Mouse (Mus musculus) gonadal fat pad, adult 2 months (tissue): ENCODE measurements around the gene Ergic1. TPM values are rescaled to one million over a fixed set of nuclear protein-coding genes. Genes with fewer than 3 reads are reported as not detected.

Experiments used
- DNase-seq: peaks from one replicate; pipeline ENCODE4 v3.0.0-alpha.2; 2012; ENCODE audit warnings: low read depth
- polyA plus RNA-seq: library from polyadenylated mRNA; depleted of rRNA; stranded (reverse); fragments of >200 nt; gene quantifications from 2 replicates; pipeline ENCODE4 v1.2.3, GENCODE M21; 2012; rRNA removed

Gene Ergic1
- polyA plus RNA-seq = 298 and 337 TPM in 2 replicates

DNA sequence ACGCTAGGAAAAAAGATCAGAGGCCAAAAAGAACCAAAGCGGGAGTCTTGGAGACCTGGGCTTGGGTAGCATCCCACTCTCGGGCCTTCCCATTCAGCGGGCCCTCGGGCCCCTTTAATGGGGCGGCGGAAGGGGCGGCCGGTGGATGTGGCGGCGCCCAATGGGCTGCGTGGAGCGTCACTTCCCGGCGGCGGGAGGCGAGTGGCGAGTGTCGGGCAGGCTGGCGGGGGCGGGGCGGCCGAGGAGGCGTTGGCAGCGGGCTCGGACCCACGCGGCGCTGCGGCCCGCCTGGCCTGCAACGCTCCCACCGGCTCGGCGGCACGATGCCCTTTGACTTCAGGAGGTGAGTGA is at the start of gene Ergic1:
Ergic1 (plus strand) TSS at position 200 of the 351 bp plus-strand sequence.
- DNase-seq = no peak

DNA sequence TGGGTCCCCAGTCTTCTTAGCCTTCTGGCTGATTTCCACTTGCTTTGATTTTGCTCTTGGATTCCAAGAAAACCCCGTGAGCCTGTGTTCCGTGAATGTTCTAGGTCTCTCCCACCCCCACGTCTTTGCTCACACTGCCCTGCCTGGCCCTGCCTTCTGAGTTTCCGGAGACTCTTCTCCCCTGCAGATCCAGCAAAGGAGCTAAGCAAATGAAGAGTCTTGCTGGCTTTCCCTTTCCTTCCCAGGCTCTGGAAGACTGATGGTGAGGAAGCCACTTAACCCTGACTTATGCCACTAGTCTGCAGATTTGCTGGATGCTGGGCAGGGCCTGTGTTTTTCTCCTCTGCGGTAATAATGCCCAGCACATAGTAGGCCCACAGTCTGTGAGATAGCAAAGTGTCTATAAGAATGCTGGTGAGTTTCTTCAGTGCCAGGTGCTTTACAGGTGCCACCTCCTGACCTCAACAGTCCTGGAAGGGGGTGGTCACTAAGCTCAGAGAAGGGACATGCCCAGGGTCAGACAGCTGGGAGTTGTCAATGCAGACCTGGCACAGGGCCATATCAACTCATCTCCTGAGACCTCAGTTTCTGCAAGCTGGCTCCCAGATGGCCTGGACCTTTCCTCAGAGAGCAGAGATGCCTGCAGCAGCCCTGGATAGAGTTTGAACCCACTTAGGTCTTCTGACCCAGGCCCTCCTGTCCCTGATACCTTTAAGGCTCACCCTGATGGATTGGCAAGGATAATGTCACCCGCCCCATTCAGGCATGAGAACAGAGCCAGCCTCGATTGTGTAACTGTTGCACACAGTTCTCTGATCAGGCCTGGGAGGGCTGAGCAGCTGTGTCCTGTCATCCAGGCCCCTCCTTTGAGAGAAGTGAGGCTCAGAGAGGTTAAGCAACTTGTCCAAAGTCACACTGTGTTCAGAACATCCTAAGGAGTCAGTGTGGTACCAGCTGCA is 49.2 kb upstream of the Ergic1 start:
- no peak for DNase-seq

- DNase-seq = no peak
Observed at GRCm38 (mm10) chr17:26512961-26513360, 48.3 kb upstream of the Ergic1 start.

- DNase-seq = no peak
Observed at GRCm38 (mm10) chr17:26513459-26514290, 47.6 kb upstream of the Ergic1 start.

DNA sequence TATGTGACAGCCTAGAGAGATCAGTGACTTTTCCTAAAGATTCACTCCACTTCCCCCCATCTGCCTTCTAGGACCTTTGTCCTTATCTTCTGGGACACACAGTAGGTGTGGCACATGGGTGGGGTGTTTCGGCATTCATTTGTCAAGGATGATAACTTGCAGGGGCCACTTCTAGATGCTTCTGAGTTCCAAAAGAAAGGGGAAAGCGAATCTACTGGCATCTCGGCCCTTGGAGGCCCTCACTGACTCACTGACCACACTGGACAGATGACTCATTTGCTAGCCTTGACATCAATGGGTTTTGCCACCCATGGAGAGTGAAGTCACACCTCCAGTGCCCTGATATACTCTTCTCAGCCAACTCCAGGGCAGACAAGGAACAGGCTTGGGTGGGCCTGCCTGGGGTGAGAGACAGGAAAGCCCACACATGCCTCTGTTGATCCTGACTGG is 46.7 kb upstream of the Ergic1 start:
- DNase-seq = no peak

DNA sequence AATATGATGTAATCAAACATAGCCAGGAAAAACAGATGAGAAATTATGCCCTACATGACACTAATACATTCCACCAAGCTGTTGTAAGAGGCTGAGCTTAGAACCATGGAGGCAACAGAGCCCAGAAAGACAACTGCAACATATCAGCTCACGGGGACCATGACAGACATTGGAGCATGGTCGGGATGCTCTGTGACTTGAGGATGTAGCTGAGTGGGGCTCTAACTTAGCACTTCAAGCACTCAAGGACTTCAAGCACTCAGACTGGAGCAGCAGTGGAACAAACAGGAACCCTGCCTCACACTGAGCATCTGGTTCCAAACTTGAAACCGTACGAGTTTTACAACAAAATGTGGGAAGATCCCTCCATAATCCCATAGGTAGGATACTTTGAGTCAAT is 45.6 kb upstream of the Ergic1 start:
- DNase-seq = no peak

DNA sequence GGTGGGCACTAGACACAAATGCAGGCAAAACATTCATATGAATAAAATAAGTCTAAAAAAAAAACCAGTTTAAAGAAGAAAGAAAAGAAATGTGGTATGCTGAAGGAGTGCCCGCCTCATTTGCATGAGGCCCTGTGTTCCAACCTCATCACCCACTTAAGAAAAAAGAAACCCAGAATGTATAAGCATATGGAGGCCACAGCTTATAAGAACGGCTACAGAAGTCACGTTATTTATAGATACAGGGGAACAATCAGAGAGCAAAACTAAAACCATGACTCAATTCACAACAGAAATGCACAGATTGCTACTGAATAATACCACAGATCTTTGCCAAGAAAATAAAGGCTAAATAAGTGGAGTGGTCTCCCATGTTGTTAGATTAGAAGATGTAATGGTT is 43.0 kb upstream of the Ergic1 start:
- no peak for DNase-seq

DNA sequence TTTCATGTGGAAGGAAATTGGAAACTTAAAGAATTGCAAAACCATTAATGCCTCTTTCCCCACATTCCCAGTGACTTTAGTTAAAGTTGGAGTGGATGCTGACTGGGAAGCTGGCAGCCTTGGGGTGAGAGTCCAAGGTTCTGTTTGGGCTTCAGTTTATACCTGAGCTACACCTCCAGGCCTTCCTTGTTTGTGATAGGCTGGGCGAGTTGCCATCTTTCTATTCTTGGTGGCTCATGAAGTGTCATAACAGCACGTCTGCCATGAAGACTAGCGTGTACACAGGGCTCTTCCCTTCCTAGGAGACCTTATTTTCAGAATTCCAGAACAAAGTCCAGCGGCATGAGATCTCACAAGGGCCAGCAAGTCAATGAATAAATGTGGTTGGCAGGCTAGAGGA is 38.6 kb upstream of the Ergic1 start:
- no peak for DNase-seq

DNA sequence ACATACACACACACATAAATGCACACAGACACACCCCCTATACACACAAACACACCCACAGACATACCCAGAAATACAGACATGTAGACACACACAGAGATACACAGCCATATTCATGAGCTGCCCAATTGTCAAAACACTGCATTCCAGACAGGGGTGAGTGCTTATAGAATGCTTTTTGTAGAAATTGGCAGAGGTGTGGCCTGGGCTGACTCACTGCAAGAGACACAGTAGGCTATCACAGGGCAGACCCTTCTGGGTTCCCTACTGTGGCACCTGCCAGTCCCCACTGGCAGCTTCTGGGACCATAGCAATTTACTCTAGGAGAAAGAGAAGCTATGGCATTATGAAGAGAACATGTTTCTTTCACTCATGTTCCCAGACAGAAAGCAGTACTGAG is 37.0 kb upstream of the Ergic1 start:
- no peak for DNase-seq

- no peak for DNase-seq
Observed at GRCm38 (mm10) chr17:26524801-26525200, 36.5 kb upstream of the Ergic1 start.

DNA sequence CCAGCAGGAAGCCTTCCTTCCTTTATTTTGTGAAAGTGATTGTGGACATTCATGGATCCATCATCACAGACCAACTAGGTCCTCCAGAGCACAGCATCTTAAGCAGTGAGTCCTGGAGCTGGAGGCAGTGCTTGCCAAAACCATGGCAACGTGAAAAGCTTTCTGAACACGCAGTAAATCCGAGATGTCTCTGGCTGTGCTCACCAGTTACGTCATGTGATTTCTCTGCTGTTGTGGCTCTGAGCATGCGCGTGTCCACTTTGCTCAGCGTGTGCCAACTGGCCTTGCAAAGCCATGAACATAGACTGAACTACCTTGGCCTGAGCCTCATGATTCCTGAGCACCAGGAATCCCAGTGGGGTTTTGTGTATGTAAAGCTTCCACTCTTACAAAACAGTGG is 36.0 kb upstream of the Ergic1 start:
- DNase-seq = no peak

DNA sequence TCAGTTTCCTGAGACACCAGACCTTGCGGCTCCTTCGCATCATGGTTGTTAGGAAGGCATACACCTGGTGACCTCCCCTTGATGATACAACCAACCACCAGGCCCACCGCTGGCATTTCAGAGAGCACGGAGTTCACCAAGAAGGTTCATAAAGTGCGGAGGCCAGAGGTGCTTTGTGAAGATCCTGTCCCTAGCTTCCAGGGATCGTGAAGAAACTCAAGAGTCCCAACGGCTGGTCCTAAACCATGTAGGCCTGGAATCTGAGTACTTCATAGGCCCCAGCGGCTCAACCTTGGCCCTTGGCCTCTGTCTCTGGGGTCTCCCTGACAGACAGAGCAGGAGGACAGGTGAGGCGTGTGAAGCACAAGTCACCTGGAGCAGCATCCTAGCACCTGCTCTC is 34.0 kb upstream of the Ergic1 start:
- no peak for DNase-seq

DNA sequence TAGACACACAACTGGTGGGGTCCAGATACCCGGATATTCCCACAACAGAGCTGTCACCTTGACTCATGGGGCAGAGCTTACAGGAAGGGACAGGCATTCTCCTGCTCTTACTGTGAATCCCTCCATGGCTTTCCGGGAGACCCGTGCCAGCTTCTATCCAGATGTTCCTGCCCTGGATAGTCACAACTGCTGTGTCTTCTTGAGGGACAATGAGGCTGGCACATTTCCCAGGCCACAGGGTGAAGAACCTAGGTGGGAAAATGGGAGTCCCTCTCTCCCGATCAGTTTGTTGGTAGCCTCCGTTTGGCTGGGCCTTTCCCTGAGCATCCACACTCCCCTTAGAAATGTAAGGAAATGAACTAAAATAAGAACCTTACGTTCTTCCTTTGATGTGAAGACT is 32.5 kb upstream of the Ergic1 start:
- DNase-seq = no peak

GRCm38 (mm10) chr17:26529791-26530241 is 31.5 kb upstream of the Ergic1 start:
- no peak for DNase-seq

GRCm38 (mm10) chr17:26530590-26531081 is 30.7 kb upstream of the Ergic1 start:
- no peak for DNase-seq

DNA sequence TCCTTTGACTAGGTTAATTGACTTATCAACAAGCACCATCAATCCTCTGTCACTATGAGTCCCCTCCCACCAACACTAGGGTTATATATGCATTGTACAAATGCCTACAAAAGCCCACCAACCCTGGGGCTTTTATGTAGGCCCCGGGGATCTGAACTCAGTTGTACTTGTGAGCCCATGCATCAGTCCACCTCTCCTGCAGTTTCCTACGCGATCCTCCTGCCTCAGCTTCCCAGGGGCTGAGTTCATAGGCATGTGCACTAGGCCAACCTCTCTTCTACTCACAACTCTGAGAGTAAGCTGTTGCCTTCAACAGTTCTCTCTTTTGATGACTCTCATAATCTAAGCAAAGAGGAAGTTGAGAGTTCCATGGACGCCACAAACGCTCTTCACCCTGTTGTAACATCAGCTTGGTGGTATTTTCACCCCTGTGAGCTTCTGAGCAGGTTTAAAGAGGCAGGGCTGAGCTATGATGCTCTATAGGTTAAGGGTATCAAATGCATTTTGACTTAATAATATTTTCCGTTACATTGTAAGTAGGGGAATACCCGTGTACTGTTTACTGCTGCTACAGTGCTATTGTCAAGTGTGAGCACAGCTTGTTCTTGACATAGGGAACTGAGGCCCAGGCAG is 29.8 kb upstream of the Ergic1 start:
- DNase-seq = no peak

DNA sequence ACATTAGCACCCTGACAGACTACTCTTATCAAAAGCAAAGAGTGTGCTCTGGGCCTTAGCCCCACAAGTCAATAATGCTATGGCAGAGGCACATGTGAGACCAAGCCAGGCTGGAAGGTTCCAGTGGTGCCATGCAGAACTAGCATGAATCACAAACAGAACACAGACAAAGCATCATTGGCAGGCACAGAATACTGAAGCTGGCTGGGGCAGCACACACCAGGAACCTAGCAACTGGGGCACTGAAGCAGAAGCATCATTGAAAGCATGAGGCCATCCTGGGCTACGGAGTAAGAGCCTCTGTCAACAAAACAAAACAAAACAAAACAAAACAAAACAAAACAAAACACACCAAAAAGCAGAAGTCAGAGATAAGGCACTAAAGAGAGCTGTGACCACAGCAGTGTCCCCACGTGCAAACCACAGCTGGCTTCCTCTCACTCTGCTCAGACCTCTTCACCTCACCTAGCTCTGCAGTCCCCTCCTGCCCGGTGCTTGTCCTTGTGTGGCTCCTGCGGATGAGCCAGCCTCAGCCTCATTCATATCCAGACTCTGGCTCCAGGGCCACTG is 28.7 kb upstream of the Ergic1 start:
- DNase-seq = no peak

DNA sequence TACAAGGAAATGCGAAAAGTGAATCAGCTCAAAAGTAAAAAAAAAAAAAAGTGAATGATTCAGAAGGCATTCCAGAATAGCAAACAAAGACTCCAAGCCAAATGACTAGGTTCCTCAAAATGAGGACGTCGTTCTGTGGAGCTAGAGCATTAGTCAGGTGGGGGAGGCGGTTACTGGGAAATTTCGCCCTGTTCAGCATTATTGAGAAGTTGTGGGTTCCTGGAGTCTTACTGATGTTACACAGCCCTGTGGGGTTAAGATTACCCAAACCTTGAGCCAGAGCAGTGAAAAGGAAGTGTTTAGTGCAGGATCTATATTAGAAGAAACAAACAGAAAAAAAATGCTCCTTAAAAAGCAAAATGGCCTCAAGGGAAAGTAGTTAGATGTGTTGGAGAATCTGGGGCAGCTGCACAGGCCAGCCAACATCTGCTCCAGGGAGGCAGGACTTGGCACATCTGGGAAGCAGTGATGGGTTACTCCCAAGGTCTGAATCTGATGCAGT is 27.4 kb upstream of the Ergic1 start:
- no peak for DNase-seq

- no peak for DNase-seq
Observed at GRCm38 (mm10) chr17:26534695-26535094, 26.6 kb upstream of the Ergic1 start.

GRCm38 (mm10) chr17:26535251-26536136 is 25.8 kb upstream of the Ergic1 start:
- DNase-seq = no peak
